Mouse (Mus musculus): ENCODE measurements around the gene Smim4. TPM values are rescaled to one million over a fixed set of nuclear protein-coding genes. Genes with fewer than 3 reads are reported as not detected.

The Smim4 gene
- polyA plus RNA-seq, 1 experiment from 2014 or later = 90.1 TPM

- peak overlapping the region; percentile 63 for H3K4me3 ChIP-seq (replicated peaks)
- peak overlapping the region; percentile 89 for H3K27ac ChIP-seq
- H3K9ac ChIP-seq = no peak overlapping the region
- H3K4me1 ChIP-seq (replicated peaks) = peaks cover 42% of the 10 kb centered on the region
- H3K27me3 ChIP-seq (replicated peaks) = no peaks in the 10 kb centered on the region
- H3K36me3 ChIP-seq = peaks cover 3% of the 10 kb centered on the region; the same call in 1 of the 2 replicates
- ATAC-seq = no peak
- peak overlapping the region; percentile 85 for H3K4me2 ChIP-seq (replicated peaks)
- WGBS = 67% methylated on average over 15 of the region's 15 CpGs
- H3K9me3 ChIP-seq = no peaks in the 10 kb centered on the region
Measured at GRCm38 (mm10) chr14:31129326-31130235, 825 bp upstream of the Smim4 start.

- Histone ChIP-seq H3K4me1 (replicated peaks) (peaks cover 31% of the 10 kb centered on the region), H3K27ac (peak overlapping the region; percentile 80), H3K27me3 (replicated peaks) (no peaks in the 10 kb centered on the region), H3K9ac (peak overlapping the region; percentile 76), H3K36me3 (no peaks in the 10 kb centered on the region), H3K4me3 (replicated peaks) (peak overlapping the region; percentile 63), H3K9me3 (no peaks in the 10 kb centered on the region), H3K4me2 (replicated peaks) (peak overlapping the region; percentile 85)
- 0 out of 2 replicates have a peak, but pooled peaks have one; percentile 13 for ATAC-seq
- WGBS = under 1% methylated on average over 23 of the region's 23 CpGs
Measured at GRCm38 (mm10) chr14:31128101-31128825, 493 bp downstream of the Smim4 start.

GRCm38 (mm10) chr14:31126826-31127225, 1.9 kb downstream of the Smim4 start:
- Histone ChIP-seq H3K36me3 (no peaks in the 10 kb centered on the region), H3K9ac (no peak overlapping the region), H3K4me3 (replicated peaks) (no peak overlapping the region), H3K4me1 (replicated peaks) (peaks cover 16% of the 10 kb centered on the region), H3K27me3 (replicated peaks) (no peaks in the 10 kb centered on the region), H3K27ac (no peak overlapping the region), H3K9me3 (no peaks in the 10 kb centered on the region), H3K4me2 (replicated peaks) (peak overlapping the region; percentile 39)
- WGBS = 90% methylated on average over 8 of the region's 8 CpGs
- no peak for ATAC-seq

- no peaks in the 10 kb centered on the region for H3K9me3 ChIP-seq
- ATAC-seq = no peak
- WGBS = 65% methylated on average over 9 of the region's 9 CpGs
- no peak overlapping the region for H3K9ac ChIP-seq
- no peaks in the 10 kb centered on the region for H3K27me3 ChIP-seq (replicated peaks)
- peaks cover 14% of the 10 kb centered on the region for H3K4me1 ChIP-seq (replicated peaks)
- no peak overlapping the region for H3K4me3 ChIP-seq (replicated peaks)
- no peak overlapping the region for H3K4me2 ChIP-seq (replicated peaks)
- no peaks in the 10 kb centered on the region for H3K36me3 ChIP-seq
- H3K27ac ChIP-seq = no peak overlapping the region
Measured at GRCm38 (mm10) chr14:31125106-31126075, 3.4 kb downstream of the Smim4 start.

- Histone ChIP-seq H3K9me3 (no peaks in the 10 kb centered on the region), H3K4me3 (replicated peaks) (no peak overlapping the region), H3K27me3 (replicated peaks) (no peaks in the 10 kb centered on the region), H3K36me3 (peaks cover 24% of the 10 kb centered on the region; the same call in 1 of the 2 replicates), H3K4me2 (replicated peaks) (no peak overlapping the region), H3K27ac (no peak overlapping the region), H3K9ac (no peak overlapping the region), H3K4me1 (replicated peaks) (no peaks in the 10 kb centered on the region)
- no peak for ATAC-seq
- 51% methylated on average over 2 of the region's 2 CpGs for WGBS
Measured at GRCm38 (mm10) chr14:31115522-31115921, 13.2 kb downstream of the Smim4 start.

GRCm38 (mm10) chr14:31114011-31114410, 14.7 kb downstream of the Smim4 start:
- WGBS = 70% methylated on average over 3 of the region's 3 CpGs
- H3K27ac ChIP-seq = no peak overlapping the region
- no peak overlapping the region for H3K9ac ChIP-seq
- H3K4me2 ChIP-seq (replicated peaks) = no peak overlapping the region
- H3K4me3 ChIP-seq (replicated peaks) = no peak overlapping the region
- no peaks in the 10 kb centered on the region for H3K4me1 ChIP-seq (replicated peaks)
- H3K27me3 ChIP-seq (replicated peaks) = no peaks in the 10 kb centered on the region
- no peak for ATAC-seq
- peaks cover 27% of the 10 kb centered on the region; the same call in 1 of the 2 replicates for H3K36me3 ChIP-seq
- H3K9me3 ChIP-seq = no peaks in the 10 kb centered on the region

- WGBS = 86% methylated on average over 5 of the region's 5 CpGs
- H3K9ac ChIP-seq = no peak overlapping the region
- no peak overlapping the region for H3K4me2 ChIP-seq (replicated peaks)
- no peaks in the 10 kb centered on the region for H3K9me3 ChIP-seq
- no peak for ATAC-seq
- H3K27ac ChIP-seq = no peak overlapping the region
- H3K36me3 ChIP-seq = peaks cover 24% of the 10 kb centered on the region; the same call in 1 of the 2 replicates
- no peak overlapping the region for H3K4me3 ChIP-seq (replicated peaks)
- H3K27me3 ChIP-seq (replicated peaks) = no peaks in the 10 kb centered on the region
- no peaks in the 10 kb centered on the region for H3K4me1 ChIP-seq (replicated peaks)
Measured at GRCm38 (mm10) chr14:31112187-31112586, 16.6 kb downstream of the Smim4 start.

- WGBS = 69% methylated on average over 3 of the region's 3 CpGs
- Histone ChIP-seq H3K36me3 (peaks cover 23% of the 10 kb centered on the region), H3K9ac (no peak overlapping the region), H3K27me3 (replicated peaks) (no peaks in the 10 kb centered on the region), H3K27ac (no peak overlapping the region), H3K9me3 (no peaks in the 10 kb centered on the region), H3K4me3 (replicated peaks) (no peak overlapping the region), H3K4me2 (replicated peaks) (no peak overlapping the region), H3K4me1 (replicated peaks) (no peaks in the 10 kb centered on the region)
- no peak for ATAC-seq
Measured at GRCm38 (mm10) chr14:31110613-31111012, 18.1 kb downstream of the Smim4 start.

GRCm38 (mm10) chr14:31105156-31105555, 23.6 kb downstream of the Smim4 start:
- Histone ChIP-seq H3K4me2 (replicated peaks) (no peak overlapping the region), H3K36me3 (peaks cover 18% of the 10 kb centered on the region), H3K9ac (no peak overlapping the region), H3K4me1 (replicated peaks) (no peaks in the 10 kb centered on the region), H3K9me3 (no peaks in the 10 kb centered on the region), H3K4me3 (replicated peaks) (no peak overlapping the region), H3K27ac (no peak overlapping the region), H3K27me3 (replicated peaks) (no peaks in the 10 kb centered on the region)
- ATAC-seq = no peak
- WGBS = 77% methylated on average over 2 of the region's 2 CpGs

- Histone ChIP-seq H3K9me3 (no peaks in the 10 kb centered on the region), H3K27ac (no peak overlapping the region), H3K4me2 (replicated peaks) (no peak overlapping the region), H3K36me3 (peaks cover 19% of the 10 kb centered on the region; the same call in 1 of the 2 replicates), H3K9ac (no peak overlapping the region), H3K4me1 (replicated peaks) (no peaks in the 10 kb centered on the region), H3K27me3 (replicated peaks) (no peaks in the 10 kb centered on the region), H3K4me3 (replicated peaks) (no peak overlapping the region)
- WGBS = 77% methylated on average over 1 of the region's 1 CpGs
- ATAC-seq = 0 out of 2 replicates have a peak, but pooled peaks have one; percentile 39
Measured at GRCm38 (mm10) chr14:31089918-31090317, 38.8 kb downstream of the Smim4 start.

- no peak overlapping the region for H3K4me2 ChIP-seq (replicated peaks)
- WGBS = 93% methylated on average over 2 of the region's 2 CpGs
- H3K4me3 ChIP-seq (replicated peaks) = no peak overlapping the region
Measured at GRCm38 (mm10) chr14:31088515-31088914, 40.2 kb downstream of the Smim4 start.

More at GRCm38 (mm10) chr14:31088515-31088914, 40.2 kb downstream of the Smim4 start:
- no peaks in the 10 kb centered on the region for H3K27me3 ChIP-seq (replicated peaks)
- H3K36me3 ChIP-seq = peaks cover 18% of the 10 kb centered on the region; the same call in 1 of the 2 replicates
- H3K9ac ChIP-seq = no peak overlapping the region
- no peaks in the 10 kb centered on the region for H3K9me3 ChIP-seq
- H3K27ac ChIP-seq = no peak overlapping the region
- H3K4me1 ChIP-seq (replicated peaks) = no peaks in the 10 kb centered on the region
- no peak for ATAC-seq
